Mouse (Mus musculus) forebrain, embryonic 14.5 days (tissue): ENCODE measurements around the gene Lin54. TPM values are rescaled to one million over a fixed set of nuclear protein-coding genes. Genes with fewer than 3 reads are reported as not detected.
"Not testable (repeated sequence)": the region's sequence is repeated elsewhere in the genome, so short reads cannot be mapped to it uniquely, and the experiment has no call there.

Experiments used
- ATAC-seq: fragments of 200-750 bp; cut with Nextera tagmentation; 2 replicates; pipeline ENCODE4 v1.8.0; 2017; ENCODE audit warnings: mild to moderate bottlenecking, moderate library complexity
- DNase-seq: peaks from one replicate; pipeline ENCODE4 v3.0.0-alpha.2; 2015; ENCODE audit warnings: low spot score
- H3K27ac ChIP-seq: fragments of 300-500 bp; sonication (generic); 2 replicates; pipeline ENCODE4 v1.5.1; 2014; ENCODE audit warnings: low read depth, mild to moderate bottlenecking, control low read depth, low read length, moderate library complexity
- H3K27me3 ChIP-seq: fragments of 300-500 bp; sonication (generic); replicated peaks from 2 replicates; pipeline ENCODE4 v1.6.1; 2014; ENCODE audit warnings: low read length, control low read depth, mixed read lengths; ENCODE audit not compliant: control insufficient read depth, insufficient read depth
- H3K36me3 ChIP-seq: fragments of 300-500 bp; sonication (generic); 2 replicates; pipeline ENCODE4 v1.6.1; 2014; ENCODE audit warnings: low read length, control low read depth; ENCODE audit not compliant: control insufficient read depth, insufficient read depth
- H3K4me1 ChIP-seq: fragments of 300-500 bp; sonication (generic); 2 replicates; pipeline ENCODE4 v1.6.1; 2014; ENCODE audit warnings: antibody characterized with exemption, low read length, control low read depth; ENCODE audit not compliant: control insufficient read depth, insufficient read depth
- H3K4me2 ChIP-seq: fragments of 300-500 bp; sonication (generic); 2 replicates; pipeline ENCODE4 v1.6.1; 2014; ENCODE audit warnings: mild to moderate bottlenecking, control low read depth, low read length
- H3K4me3 ChIP-seq: fragments of 300-500 bp; sonication (generic); 2 replicates; pipeline ENCODE4 v1.5.1; 2014; ENCODE audit warnings: low read depth, low read length, control low read depth
- H3K9ac ChIP-seq: fragments of 300-500 bp; sonication (generic); 2 replicates; pipeline ENCODE4 v1.6.1; 2014; ENCODE audit warnings: mild to moderate bottlenecking, low read length, control low read depth, moderate library complexity
- H3K9me3 ChIP-seq: fragments of 300-500 bp; sonication (generic); replicated peaks from 2 replicates; pipeline ENCODE4 v1.6.1; 2016; ENCODE audit warnings: low read length, control low read depth, mixed read lengths; ENCODE audit not compliant: control insufficient read depth
- WGBS: fragments of 180-500 bp; shearing (Covaris S2); extraction: QIAGEN DNeasy Blood & Tissue Kit; methylation state at CpG from one replicate; pipeline ENCODE4 v1.1.7; 2014; 5-methylcytosine and 5-hydroxymethylcytosine counted together
- polyA plus RNA-seq: library from polyadenylated mRNA; unstranded; fragments of >200 nt; fragmentation: Nextera tagmentation; extraction: Ambion mirVana; gene quantifications from 2 replicates; pipeline ENCODE4 v1.2.1, GENCODE M21; 2014

Gene Lin54
- polyA plus RNA-seq, 1 experiment from 2014 or later, result 9.8 TPM

GRCm38 (mm10) chr5:100430966-100431365, 69.5 kb downstream of the Lin54 start:
- Histone ChIP-seq H3K4me1 (peaks cover 28% of the 10 kb centered on the region), H3K27ac (no peak overlapping the region), H3K4me2 (no peak overlapping the region), H3K27me3 (no peaks in the 10 kb centered on the region), H3K4me3 (no peak overlapping the region), H3K9me3 (no peaks in the 10 kb centered on the region), H3K9ac (no peak overlapping the region), H3K36me3 (peaks cover 21% of the 10 kb centered on the region)
- WGBS, result 67% methylated on average over 2 of the region's 2 CpGs
- no peak for ATAC-seq
- no peak for DNase-seq

GRCm38 (mm10) chr5:100430076-100430390, 70.4 kb downstream of the Lin54 start:
- H3K9me3 ChIP-seq, result no peaks in the 10 kb centered on the region
- no peaks in the 10 kb centered on the region for H3K27me3 ChIP-seq
- H3K9ac ChIP-seq, result peak overlapping the region; percentile 89
- peaks cover 28% of the 10 kb centered on the region for H3K4me1 ChIP-seq
- peak overlapping the region; percentile 97 for H3K4me2 ChIP-seq
- peak overlapping the region; percentile 74 for H3K4me3 ChIP-seq
- WGBS, result 5% methylated on average over 11 of the region's 11 CpGs
- peak overlapping the region; percentile 78; the same call in 1 of the 2 replicates for H3K27ac ChIP-seq
- peaks cover 28% of the 10 kb centered on the region for H3K36me3 ChIP-seq
- ATAC-seq, result peak; percentile 0; the same call in 1 of the 2 replicates
- no peak for DNase-seq

- WGBS, result under 1% methylated on average over 53 of the region's 53 CpGs
Measured at GRCm38 (mm10) chr5:100429344-100430075, 70.9 kb downstream of the Lin54 start.

GRCm38 (mm10) chr5:100428734-100429343, 71.6 kb downstream of the Lin54 start:
- Histone ChIP-seq H3K36me3 (peaks cover 40% of the 10 kb centered on the region), H3K27ac (peak overlapping the region; percentile 88), H3K4me3 (peak overlapping the region; percentile 74), H3K4me1 (peaks cover 40% of the 10 kb centered on the region), H3K9ac (peak overlapping the region; percentile 97), H3K9me3 (no peaks in the 10 kb centered on the region), H3K4me2 (peak overlapping the region; percentile 97), H3K27me3 (no peaks in the 10 kb centered on the region)
- DNase-seq (peak; percentile 63), ATAC-seq (peak; percentile 57)
- WGBS, result under 1% methylated on average over 20 of the region's 20 CpGs

More at GRCm38 (mm10) chr5:100429344-100430075, 70.9 kb downstream of the Lin54 start:
- peak; percentile 99 for DNase-seq
- peaks cover 33% of the 10 kb centered on the region for H3K36me3 ChIP-seq
- ATAC-seq, result peak; percentile 100
- no peaks in the 10 kb centered on the region for H3K9me3 ChIP-seq
- peak overlapping the region; percentile 97 for H3K4me2 ChIP-seq
- peak overlapping the region; percentile 97 for H3K9ac ChIP-seq
- peaks cover 33% of the 10 kb centered on the region for H3K4me1 ChIP-seq
- H3K27ac ChIP-seq, result peak overlapping the region; percentile 88
- peak overlapping the region; percentile 74 for H3K4me3 ChIP-seq
- H3K27me3 ChIP-seq, result no peaks in the 10 kb centered on the region

- Histone ChIP-seq H3K27me3 (no peaks in the 10 kb centered on the region), H3K27ac (peak overlapping the region; percentile 1; the same call in 1 of the 2 replicates), H3K4me2 (peak overlapping the region; percentile 97), H3K9ac (peak overlapping the region; percentile 97), H3K36me3 (peaks cover 46% of the 10 kb centered on the region), H3K4me3 (peak overlapping the region; percentile 74), H3K9me3 (no peaks in the 10 kb centered on the region), H3K4me1 (peaks cover 45% of the 10 kb centered on the region)
- DNase-seq (peak; percentile 33), ATAC-seq (no peak)
- WGBS, result 11% methylated on average over 5 of the region's 5 CpGs
Measured at GRCm38 (mm10) chr5:100428031-100428733, 72.3 kb downstream of the Lin54 start.

GRCm38 (mm10) chr5:100427276-100427675, 73.2 kb downstream of the Lin54 start:
- Histone ChIP-seq H3K4me3 (peak overlapping the region; percentile 74), H3K36me3 (peaks cover 55% of the 10 kb centered on the region), H3K4me1 (peaks cover 49% of the 10 kb centered on the region), H3K27me3 (no peaks in the 10 kb centered on the region), H3K9me3 (no peaks in the 10 kb centered on the region), H3K9ac (peak overlapping the region; percentile 97), H3K27ac (no peak overlapping the region), H3K4me2 (peak overlapping the region; percentile 97)
- 47% methylated on average over 9 of the region's 9 CpGs for WGBS
- DNase-seq (no peak), ATAC-seq (no peak)

GRCm38 (mm10) chr5:100425823-100426222, 74.6 kb downstream of the Lin54 start:
- H3K4me3 ChIP-seq, H3K27me3 ChIP-seq, H3K9me3 ChIP-seq, H3K4me2 ChIP-seq, ATAC-seq, H3K27ac ChIP-seq, H3K9ac ChIP-seq, DNase-seq: not testable (repeated sequence)
- Histone ChIP-seq H3K4me1 (peaks cover 49% of the 10 kb centered on the region), H3K36me3 (peaks cover 69% of the 10 kb centered on the region)
- 85% methylated on average over 2 of the region's 2 CpGs for WGBS

GRCm38 (mm10) chr5:100424252-100424651, 76.2 kb downstream of the Lin54 start:
- DNase-seq (no peak), ATAC-seq (no peak)
- Histone ChIP-seq H3K27me3 (no peaks in the 10 kb centered on the region), H3K4me3 (no peak overlapping the region), H3K27ac (no peak overlapping the region), H3K36me3 (peaks cover 84% of the 10 kb centered on the region), H3K4me2 (peak overlapping the region; percentile 0; the same call in 1 of the 2 replicates), H3K9me3 (no peaks in the 10 kb centered on the region), H3K9ac (no peak overlapping the region), H3K4me1 (peaks cover 42% of the 10 kb centered on the region)
- whole genome bisulfite sequencing, result 81% methylated on average over 3 of the region's 3 CpGs
